Mouse (Mus musculus) CH12.LX (cell line): ENCODE measurements around the gene Ank3.

Experiments used
- BHLHE40 ChIP-seq: IDR thresholded peaks from 2 replicates; pipeline ENCODE4 v1.6.1; 2011; ENCODE audit warnings: mild to moderate bottlenecking, low read depth, low read length, improper control_type of control experiment
- CTCF ChIP-seq, 2 experiments: IDR thresholded peaks in 1 of 2; conservative IDR thresholded peaks in 1 of 2; 2 replicates each; pipeline ENCODE4 v1.5.1; 2011 to 2012; ENCODE audit warnings: low read depth in 2 of 2, low read length in 2 of 2, improper control_type of control experiment in 1 of 2, inconsistent platforms in 1 of 2, mild to moderate bottlenecking in 1 of 2, moderate library complexity in 1 of 2
- EP300 ChIP-seq: IDR thresholded peaks from 2 replicates; pipeline ENCODE4 v1.6.1; 2011; ENCODE audit warnings: low read length, improper control_type of control experiment
- HCFC1 ChIP-seq: IDR thresholded peaks from 2 replicates; pipeline ENCODE4 v1.6.1; 2012; ENCODE audit warnings: low read depth, mild to moderate bottlenecking, inconsistent platforms, low read length, improper control_type of control experiment
- MEF2A ChIP-seq: IDR thresholded peaks from 2 replicates; pipeline ENCODE4 v1.6.1; 2014; ENCODE audit warnings: low read depth, mild to moderate bottlenecking, inconsistent platforms, low read length, improper control_type of control experiment, borderline replicate concordance
- POLR2A ChIP-seq: IDR thresholded peaks from 2 replicates; pipeline ENCODE4 v1.6.1; 2011; ENCODE audit warnings: low read depth, mild to moderate bottlenecking, improper control_type of control experiment, low read length
- POLR2AphosphoS2 ChIP-seq: IDR thresholded peaks from 2 replicates; pipeline ENCODE4 v1.6.1; 2011; ENCODE audit warnings: low read depth, low read length, improper control_type of control experiment
- RAD21 ChIP-seq: IDR thresholded peaks from 2 replicates; pipeline ENCODE4 v1.6.1; 2011; ENCODE audit warnings: low read depth, mild to moderate bottlenecking, low read length, improper control_type of control experiment, moderate library complexity
- RCOR1 ChIP-seq: conservative IDR thresholded peaks from 2 replicates; pipeline ENCODE4 v1.6.1; 2012; ENCODE audit warnings: low read depth, mild to moderate bottlenecking, inconsistent platforms, low read length, improper control_type of control experiment
- SMC3 ChIP-seq: IDR thresholded peaks from 2 replicates; pipeline ENCODE4 v1.6.1; 2011; ENCODE audit warnings: low read depth, low read length, improper control_type of control experiment
- TBP ChIP-seq: conservative IDR thresholded peaks from 2 replicates; pipeline ENCODE4 v1.6.1; 2011; ENCODE audit warnings: low read depth, low read length, improper control_type of control experiment
- ZNF384 ChIP-seq: IDR thresholded peaks from 2 replicates; pipeline ENCODE4 v1.6.1; 2012; ENCODE audit warnings: low read depth, low read length, improper control_type of control experiment, inconsistent platforms

DNA sequence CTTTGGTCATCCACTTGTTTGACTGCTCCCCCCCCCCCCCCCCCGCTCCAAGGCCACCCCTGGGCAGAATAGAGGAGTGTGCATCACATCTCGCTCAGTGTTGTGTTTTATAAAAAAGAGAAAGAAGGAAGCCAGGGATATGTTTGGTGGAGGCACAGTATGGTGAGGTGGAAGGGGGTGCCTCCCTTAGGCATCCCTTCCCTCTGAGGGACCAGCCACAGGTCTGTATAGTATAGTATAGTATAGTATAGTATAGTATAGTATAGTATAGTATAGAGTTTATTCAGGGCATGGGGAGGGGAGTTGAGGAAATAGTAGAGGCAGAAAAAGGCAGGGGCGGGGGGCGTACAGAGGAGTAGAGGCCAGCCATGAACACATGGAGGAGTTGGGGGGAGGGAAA lies 164.4 kb downstream of the Ank3 start:
- no peak for TF ChIP-seq CTCF (conservative IDR thresholded peaks at IDR 0.05 in 1 of 2, IDR thresholded peaks at IDR 0.05 in 1 of 2; ENCODE audit: low read depth in 2 of 2, low read length in 2 of 2)
- no peak for TF ChIP-seq BHLHE40
- no peak for TF ChIP-seq EP300
- TF ChIP-seq POLR2A: no peak
- TF ChIP-seq TBP: no peak
- no peak for TF ChIP-seq ZNF384
- TF ChIP-seq MEF2A: no peak
- TF ChIP-seq HCFC1: no peak
- no peak for TF ChIP-seq RAD21
- no peak for TF ChIP-seq RCOR1
- TF ChIP-seq SMC3: no peak
- TF ChIP-seq POLR2AphosphoS2: no peak
